ENCODE assay signal across 8 mouse cellular contexts in genomic region chr13:24801308-24801921, GRCm38 (mm10). TPM values are rescaled to one million over a fixed set of nuclear protein-coding genes. Genes with fewer than 3 reads are reported as not detected.
DNase-seq lines count a peak whose midpoint lies in the region; ATAC-seq and TF ChIP-seq lines count a peak whose summit lies in the region.

Gene BC005537 (plus strand): TSS chr13:24801657.

- H3K4me3 ChIP-seq in CH12.LX (replicated peaks in 1 of 3; ENCODE audit: low read depth in 2 of 3, low read length in 2 of 3, poor library complexity in 1 of 3): peak within 1 kb of the TSS; percentile 87 to 97 (median 91)
- peak within 1 kb of the TSS; percentile 99 for H3K4me3 ChIP-seq in embryonic facial prominence, embryonic 13.5 days
- peak within 1 kb of the TSS; percentile 94 for H3K4me3 ChIP-seq in liver, embryonic 15.5 days (replicated peaks)
- peak within 1 kb of the TSS; percentile 98 for H3K4me3 ChIP-seq in neural tube, embryonic 13.5 days

- dilution Hi-C loops in CH12.LX (cut with MboI; ENCODE audit: extremely low pct_ligation_motif_present, extremely low pct_unique_long_range_greater_than_20kb, low sequenced_read_pairs): no loop called here

- peaks cover 11 to 19% of the 10 kb centered on the region in 2 experiments for H3K36me3 ChIP-seq in CH12.LX (replicated peaks in 1 of 2; ENCODE audit: control insufficient read depth in 1 of 2, insufficient read depth in 1 of 2, low read length in 1 of 2)
- peaks cover 13% of the 10 kb centered on the region for H3K36me3 ChIP-seq in embryonic facial prominence, embryonic 13.5 days
- H3K36me3 ChIP-seq in liver, embryonic 15.5 days (replicated peaks): peaks cover 16% of the 10 kb centered on the region
- peaks cover 13% of the 10 kb centered on the region for H3K36me3 ChIP-seq in neural tube, embryonic 13.5 days

- peak; percentile 33 for ATAC-seq in embryonic facial prominence, embryonic 13.5 days (ENCODE audit: insufficient number of reproducible peaks, insufficient read depth, low FRiP score, low TSS enrichment, low read depth)
- ATAC-seq in liver, embryonic 15.5 days (ENCODE audit: insufficient read depth): peak; percentile 33
- ATAC-seq in neural tube, embryonic 13.5 days (ENCODE audit: low read depth): peak; percentile 68

- H3K4me2 ChIP-seq in CH12.LX (ENCODE audit: insufficient read depth, low read depth, poor library complexity, severe bottlenecking): peak within 1 kb of the TSS; percentile 99
- peak within 1 kb of the TSS; percentile 85 for H3K4me2 ChIP-seq in embryonic facial prominence, embryonic 13.5 days
- peak within 1 kb of the TSS; percentile 89 for H3K4me2 ChIP-seq in liver, embryonic 15.5 days
- peak within 1 kb of the TSS; percentile 89 for H3K4me2 ChIP-seq in neural tube, embryonic 13.5 days

- TF ChIP-seq RAD21 in CH12.LX (IDR thresholded peaks at IDR 0.05; ENCODE audit: low read depth, low read length): no peak

- under 1% methylated on average over 69 of the region's 74 CpGs for WGBS in embryonic facial prominence, embryonic 13.5 days
- under 1% methylated on average over 72 of the region's 74 CpGs for WGBS in liver, embryonic 15.5 days (ENCODE audit: insufficient replicate concordance)
- WGBS in neural tube, embryonic 13.5 days: under 1% methylated on average over 74 of the region's 74 CpGs

- H3K27me3 ChIP-seq in CH12.LX (replicated peaks): no peaks in the 10 kb centered on the region
- H3K27me3 ChIP-seq in embryonic facial prominence, embryonic 13.5 days: no peaks in the 10 kb centered on the region
- no peaks in the 10 kb centered on the region for H3K27me3 ChIP-seq in liver, embryonic 15.5 days
- no peaks in the 10 kb centered on the region for H3K27me3 ChIP-seq in neural tube, embryonic 13.5 days

- no peak for TF ChIP-seq CTCF in CH12.LX (conservative IDR thresholded peaks at IDR 0.05 in 1 of 2, IDR thresholded peaks at IDR 0.05 in 1 of 2; ENCODE audit: low read depth in 2 of 2, low read length in 2 of 2)

- in situ Hi-C loops in CH12.LX (cut with MboI; ENCODE audit: low pct_ligation_motif_present, low pct_unique_long_range_greater_than_20kb, low sequenced_read_pairs): no loop called here

- no peak for DNase-seq in CH12.LX (ENCODE audit: extremely low read depth)
- DNase-seq in T-cell, adult 2 months (ENCODE audit: low spot score): peak; percentile 70
- DNase-seq in heart, adult 8-10 months (ENCODE audit: low spot score): no peak
- DNase-seq in kidney, postnatal 10 days: peak; percentile 72
- no peak for DNase-seq in yolk sac, embryonic 10.5 days (ENCODE audit: low spot score)

- H3K79me2 ChIP-seq in CH12.LX (replicated peaks; ENCODE audit: control insufficient read depth, extremely low read depth, insufficient read depth, poor library complexity, severe bottlenecking): peaks cover 40% of the 10 kb centered on the region

- no peak for TF ChIP-seq EP300 in CH12.LX (IDR thresholded peaks at IDR 0.05; ENCODE audit: low read length)

- peak within 1 kb of the TSS; percentile 93 for H3K27ac ChIP-seq in CH12.LX (ENCODE audit: insufficient read depth, low read depth)
- peak within 1 kb of the TSS; percentile 100 for H3K27ac ChIP-seq in embryonic facial prominence, embryonic 13.5 days
- peak within 1 kb of the TSS; percentile 100 for H3K27ac ChIP-seq in liver, embryonic 15.5 days (replicated peaks)
- H3K27ac ChIP-seq in neural tube, embryonic 13.5 days (replicated peaks): peak within 1 kb of the TSS; percentile 99

- no peak for TF ChIP-seq POLR2A in CH12.LX (IDR thresholded peaks at IDR 0.05; ENCODE audit: low read depth, low read length)

- peak within 1 kb of the TSS; percentile 97 for H3K9ac ChIP-seq in CH12.LX (ENCODE audit: insufficient read depth, low read depth)
- peak within 1 kb of the TSS; percentile 99 for H3K9ac ChIP-seq in embryonic facial prominence, embryonic 13.5 days
- H3K9ac ChIP-seq in liver, embryonic 15.5 days: peak within 1 kb of the TSS; percentile 100
- H3K9ac ChIP-seq in neural tube, embryonic 13.5 days: peak within 1 kb of the TSS; percentile 96

- peaks cover 5 to 21% of the 10 kb centered on the region in 2 experiments; a peak in 3 of 4 replicates for H3K4me1 ChIP-seq in CH12.LX (ENCODE audit: control insufficient read depth in 1 of 2, insufficient read depth in 2 of 2)
- H3K4me1 ChIP-seq in embryonic facial prominence, embryonic 13.5 days: peaks cover 17% of the 10 kb centered on the region
- peaks cover 29% of the 10 kb centered on the region for H3K4me1 ChIP-seq in liver, embryonic 15.5 days (replicated peaks)
- peaks cover 39% of the 10 kb centered on the region for H3K4me1 ChIP-seq in neural tube, embryonic 13.5 days (replicated peaks)

- H3K9me3 ChIP-seq in CH12.LX (replicated peaks; ENCODE audit: low read length): no peaks in the 10 kb centered on the region
- H3K9me3 ChIP-seq in embryonic facial prominence, embryonic 13.5 days: no peaks in the 10 kb centered on the region
- H3K9me3 ChIP-seq in liver, embryonic 15.5 days (replicated peaks): no peaks in the 10 kb centered on the region
- no peaks in the 10 kb centered on the region for H3K9me3 ChIP-seq in neural tube, embryonic 13.5 days

TF ChIP-seq in CH12.LX, 34 proteins besides CTCF, POLR2A, EP300 and RAD21:
- TF ChIP-seq MEF2A (IDR thresholded peaks at IDR 0.05; ENCODE audit: borderline replicate concordance, low read depth, low read length) (no peak), NRF1 (IDR thresholded peaks at IDR 0.05; ENCODE audit: low read depth, low read length) (no peak), MXI1 (IDR thresholded peaks at IDR 0.05; ENCODE audit: low read depth, low read length) (peak; percentile 74), SIN3A (IDR thresholded peaks at IDR 0.05; ENCODE audit: low read length) (peak; percentile 77), MYC (IDR thresholded peaks at IDR 0.05; ENCODE audit: low read depth, low read length) (no peak), CHD2 (IDR thresholded peaks at IDR 0.05; ENCODE audit: low read length) (peak; percentile 69; the same call in 1 of the 2 replicates), JUN (IDR thresholded peaks at IDR 0.05; ENCODE audit: insufficient read depth, low read depth, low read length) (no peak), BHLHE40 (IDR thresholded peaks at IDR 0.05; ENCODE audit: low read depth, low read length) (no peak), NELFE (IDR thresholded peaks at IDR 0.05; ENCODE audit: low read depth, low read length) (no peak), ZKSCAN1 (IDR thresholded peaks at IDR 0.05; ENCODE audit: borderline replicate concordance, low read depth, low read length) (no peak), UBTF (IDR thresholded peaks at IDR 0.05; ENCODE audit: low read depth, low read length) (peak; percentile 93), KAT2A (IDR thresholded peaks at IDR 0.05; ENCODE audit: insufficient replicate concordance, low read length) (0 out of 2 replicates have a peak, but pooled peaks have one; percentile 9), ETS1 (conservative IDR thresholded peaks at IDR 0.05; ENCODE audit: low read depth, low read length) (no peak), E2F4 (IDR thresholded peaks at IDR 0.05; ENCODE audit: insufficient replicate concordance, low read depth, low read length) (no peak), MAZ (IDR thresholded peaks at IDR 0.05; ENCODE audit: low read depth, low read length) (peak; percentile 2; the same call in 1 of the 2 replicates), IRF4 (IDR thresholded peaks at IDR 0.05; ENCODE audit: low read depth, low read length) (no peak), MAFK (IDR thresholded peaks at IDR 0.05; ENCODE audit: insufficient replicate concordance, low read length) (no peak)

RNA-seq across cellular contexts. Expression of gene BC005537, which starts in this region (rescaled TPM):
- total RNA-seq in CH12.LX (2012; rRNA removed): 21.8 and 28.3 TPM in 2 replicates
- total RNA-seq in CH12.LX (2014; rRNA removed): 37.0 and 39.0 TPM in 2 replicates
- 47.5 and 47.7 TPM in 2 replicates for polyA plus RNA-seq in CH12.LX (2012; ENCODE audit: insufficient read length, low read depth)
- 18.2 and 18.3 TPM in 2 replicates for polyA plus RNA-seq in embryonic facial prominence, embryonic 13.5 days (2015; fragmentation: Nextera tagmentation; extraction: Ambion mirVana)
- total RNA-seq in heart, adult 8-10 months (2022): 100 to 1,000 TPM; 108 to 118 (median 112) TPM
- 8.3 and 11.3 TPM in 2 replicates for polyA plus RNA-seq in liver, embryonic 15.5 days (2015; fragmentation: Nextera tagmentation; extraction: Ambion mirVana)
- 20.7 and 21.4 TPM in 2 replicates for polyA plus RNA-seq in neural tube, embryonic 13.5 days (2015; fragmentation: Nextera tagmentation; extraction: Ambion mirVana)

Comparison
In these comparisons a context has a peak if more than half of its experiments do, and no peak if none do; other contexts are left out.
1. DNase-seq: peak in T-cell, adult 2 months (single experiment) and kidney, postnatal 10 days (single experiment); none in CH12.LX (single experiment), heart, adult 8-10 months (single experiment) and yolk sac, embryonic 10.5 days (single experiment).
2. Peak in every context shown above with its lines, with median percentiles within 50 percentile points of each other: H3K27ac ChIP-seq, H3K4me2 ChIP-seq, H3K4me3 ChIP-seq, H3K9ac ChIP-seq and ATAC-seq.